Mouse (Mus musculus) spleen, postnatal 4 days (tissue): ENCODE measurements around the gene Stat5b.
A peak's percentile ranks its signal among the peaks of the same experiment; 100 is the strongest.

Experiments
- DNase-seq, 2 experiments: peaks; one replicate each; pipeline ENCODE4 v3.0.0; 2022; ENCODE audit warnings: low spot score in 2 of 2

Gene Stat5b

DNA sequence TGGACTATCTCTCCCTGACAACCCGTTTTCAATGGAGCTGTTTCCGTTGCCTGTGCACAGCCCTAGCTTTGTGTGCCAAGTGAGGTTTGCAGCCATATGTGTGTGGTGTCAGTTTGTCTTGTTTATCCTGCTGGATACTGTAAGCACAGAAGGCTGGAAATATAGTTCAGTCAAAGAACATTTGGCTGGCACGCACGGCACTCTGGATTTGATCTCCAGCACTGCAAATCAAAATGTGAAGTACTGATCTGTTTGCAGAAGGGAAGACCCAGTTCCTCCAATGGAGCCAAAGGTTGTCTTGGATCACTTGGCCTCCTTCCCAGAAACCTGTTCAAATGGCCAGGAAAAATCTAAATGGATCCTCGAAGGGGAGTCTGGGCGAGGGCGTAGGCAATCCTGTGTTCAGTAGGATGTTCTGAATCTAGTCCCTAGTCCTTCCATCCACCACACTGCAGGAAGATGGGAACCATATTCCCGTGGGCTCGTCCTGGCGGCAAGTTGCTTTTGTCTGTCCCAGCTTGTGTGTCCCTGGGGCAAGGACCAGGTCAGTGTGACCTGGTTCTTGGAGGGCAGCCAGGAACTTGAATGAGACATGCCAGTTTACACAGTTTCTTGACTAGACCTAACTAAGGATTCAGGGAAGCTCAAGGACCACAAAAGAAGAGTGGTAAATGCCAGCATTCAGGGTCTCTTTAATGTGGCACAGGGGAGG, 19.9 kb upstream of the Stat5b start:
- no peak for DNase-seq

DNA sequence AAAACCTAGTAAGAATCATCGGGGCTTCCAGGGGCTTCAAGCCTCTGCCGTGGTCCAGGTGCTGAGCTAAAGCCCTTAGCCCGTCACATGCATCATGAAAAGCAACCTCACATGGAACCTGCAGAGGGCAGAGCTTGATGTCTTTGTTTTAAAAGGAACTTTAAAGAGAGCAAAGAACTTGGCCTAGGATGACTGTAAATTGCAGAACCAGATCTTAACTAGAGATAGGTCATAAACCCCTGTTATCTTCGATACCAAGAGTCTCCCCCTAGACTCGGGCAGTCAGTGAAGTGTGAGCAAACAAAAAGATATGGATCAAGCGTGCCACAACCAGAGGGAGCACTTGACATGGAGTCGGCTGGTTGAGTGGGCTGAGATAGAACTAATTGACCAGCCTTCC, 15.1 kb upstream of the Stat5b start:
- no peak for DNase-seq

DNA sequence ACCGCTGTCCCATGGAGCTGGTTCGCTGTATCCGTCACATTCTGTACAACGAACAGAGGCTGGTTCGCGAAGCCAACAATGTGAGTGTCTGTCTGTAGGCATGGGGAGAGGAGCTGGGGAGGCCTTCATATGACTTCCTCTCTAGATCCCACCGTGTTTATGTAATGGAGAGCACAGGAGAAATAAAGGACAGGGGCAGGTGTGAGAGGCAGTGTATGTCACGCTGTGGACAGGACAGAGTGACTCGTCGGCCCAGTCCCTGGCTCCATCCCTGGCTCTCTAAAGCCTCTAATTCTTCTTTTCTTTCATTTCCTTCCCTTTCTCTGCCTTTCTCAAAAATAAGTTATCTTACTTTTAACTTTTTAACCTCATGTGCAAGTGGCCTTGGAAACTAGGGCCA, 12.6 kb upstream of the Stat5b start:
- no peak for DNase-seq

DNA sequence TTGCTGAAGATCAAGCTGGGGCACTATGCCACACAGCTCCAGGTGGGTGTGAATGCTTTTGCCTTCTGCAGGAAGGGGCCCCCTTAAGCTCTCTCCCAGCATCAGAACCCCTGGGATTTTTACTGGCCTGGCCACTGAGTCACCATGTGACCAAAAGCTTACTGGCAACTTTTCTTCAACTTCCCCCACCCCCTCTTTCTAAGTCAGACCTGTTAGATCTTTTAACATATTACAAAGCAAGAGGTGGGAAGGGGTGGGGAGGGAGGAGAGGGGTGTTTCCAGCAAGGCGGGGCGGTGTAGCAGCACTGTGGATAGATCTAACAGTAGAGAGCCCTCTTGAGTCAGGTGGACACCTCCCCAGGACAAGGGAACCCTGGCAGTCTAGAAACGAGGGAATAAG, 11.3 kb upstream of the Stat5b start:
- no peak for DNase-seq

DNA sequence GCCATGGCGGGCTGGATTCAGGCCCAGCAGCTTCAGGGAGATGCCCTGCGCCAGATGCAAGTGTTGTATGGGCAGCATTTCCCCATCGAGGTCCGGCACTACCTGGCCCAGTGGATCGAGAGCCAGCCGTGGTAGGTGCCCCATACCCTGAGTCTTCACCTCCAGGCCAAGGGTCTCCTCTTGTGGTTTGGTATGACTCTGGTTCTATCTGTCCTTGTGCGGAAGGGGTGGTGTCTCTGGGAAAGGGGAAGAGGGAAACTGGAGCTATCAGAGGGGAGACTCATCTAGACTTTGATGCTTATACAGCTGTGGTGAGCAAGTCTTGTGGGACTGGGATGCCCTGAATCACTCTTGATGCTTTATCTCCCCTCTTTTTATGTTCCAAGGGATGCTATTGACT, 10.8 kb upstream of the Stat5b start:
- DNase-seq = no peak

DNA sequence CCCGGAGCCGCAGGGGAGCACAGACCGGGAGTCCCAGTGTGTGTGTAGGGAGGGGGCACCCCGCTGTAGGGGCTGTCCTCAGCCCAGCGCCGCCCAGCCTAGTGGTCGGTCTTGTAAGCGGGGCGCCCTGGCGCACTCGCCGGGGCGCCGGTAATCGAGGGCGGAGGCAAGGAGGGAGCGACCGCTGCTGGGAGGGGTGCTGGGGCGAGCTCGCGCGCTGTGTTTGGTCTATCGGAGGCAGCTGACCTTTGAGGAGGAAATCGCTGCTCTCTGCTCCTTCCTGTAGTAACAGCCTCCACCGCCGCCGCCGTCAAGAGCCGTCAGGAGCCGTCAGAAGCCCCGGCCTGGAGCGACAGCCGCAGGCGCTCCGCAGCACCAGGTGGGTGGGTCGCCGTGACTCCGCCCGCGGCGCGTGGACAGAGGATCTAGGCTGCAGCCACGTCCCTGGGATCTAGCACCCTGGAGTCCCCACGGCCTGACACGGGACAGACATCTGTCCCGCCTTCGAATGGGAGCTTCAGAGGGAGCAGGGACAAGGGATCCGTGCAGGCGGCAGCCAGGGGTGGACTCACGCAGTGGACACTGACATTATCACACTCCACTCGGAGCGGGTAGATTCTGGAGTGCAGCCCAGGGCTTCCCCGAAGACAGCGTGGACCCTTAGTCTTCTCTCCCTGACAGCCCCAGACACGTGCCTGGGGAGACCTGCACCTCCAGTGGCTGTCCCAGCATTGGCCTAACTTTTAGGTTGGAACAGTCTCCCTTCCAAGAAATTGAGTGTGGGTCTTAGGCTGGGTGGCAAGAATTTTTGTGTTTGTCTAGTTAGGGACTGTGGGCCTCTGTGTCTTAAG, 9.9 kb upstream of the Stat5b start:
- peak; percentile 86 to 91 for DNase-seq

DNA sequence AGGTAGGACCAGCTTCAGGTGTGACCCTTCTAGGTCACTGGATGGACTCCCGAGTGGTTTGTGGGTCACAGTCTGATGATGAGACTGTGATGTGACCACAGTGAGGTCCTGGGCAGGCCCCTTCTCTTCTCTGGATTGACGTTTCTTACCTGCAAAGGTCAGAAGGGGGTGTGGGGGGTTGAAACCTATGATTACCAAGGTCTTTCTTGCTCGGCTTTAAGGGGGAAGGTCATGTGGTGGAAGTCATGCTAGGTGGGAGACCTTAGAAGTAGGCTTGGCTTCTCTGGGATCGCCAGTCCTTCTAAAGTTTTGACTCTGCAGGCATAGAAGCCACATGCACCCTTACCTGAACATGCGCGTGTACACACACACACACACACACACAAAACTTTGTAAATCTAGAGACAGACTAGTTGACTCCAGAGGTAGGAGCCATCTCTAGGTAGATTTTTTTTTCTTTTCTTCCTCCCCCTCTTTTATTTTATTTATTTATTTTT, 9.1 kb upstream of the Stat5b start:
- DNase-seq = no peak

DNA sequence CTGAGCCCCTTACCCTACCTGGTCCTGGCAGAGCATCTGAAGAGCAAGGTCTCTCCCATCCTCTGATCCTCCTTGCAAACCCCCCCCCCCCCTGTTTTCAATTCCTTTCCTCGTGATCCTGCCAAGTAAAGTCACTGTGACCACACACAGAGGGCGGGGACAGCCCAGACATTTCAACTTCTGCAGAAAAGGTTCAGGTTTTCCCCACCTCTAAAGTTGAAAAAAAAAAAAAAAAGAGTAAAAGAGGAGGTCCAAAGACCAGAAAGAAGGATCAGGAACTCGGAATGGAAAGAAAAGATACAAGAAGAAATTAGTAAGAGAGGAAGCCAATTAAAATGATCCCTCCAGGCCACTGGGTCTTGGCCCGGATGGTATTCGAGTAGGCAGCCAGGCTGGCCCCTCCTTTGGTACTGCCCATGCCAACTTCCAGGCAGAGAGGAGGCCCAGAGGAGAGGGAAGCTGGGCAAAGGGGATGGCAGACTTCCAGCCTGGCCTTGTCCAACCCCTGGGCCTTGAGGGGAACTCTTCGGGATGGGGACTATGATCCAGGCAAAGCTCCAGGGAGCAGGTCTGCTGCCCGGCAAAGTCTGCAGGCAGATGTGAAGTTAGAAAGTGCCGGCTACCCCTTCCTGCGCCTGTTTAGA, 8.5 kb upstream of the Stat5b start, which contains the start of gene Stat5a:
TSS of gene Stat5a (plus strand) at position 417 of the 644 bp plus-strand sequence.
- no peak for DNase-seq

DNA sequence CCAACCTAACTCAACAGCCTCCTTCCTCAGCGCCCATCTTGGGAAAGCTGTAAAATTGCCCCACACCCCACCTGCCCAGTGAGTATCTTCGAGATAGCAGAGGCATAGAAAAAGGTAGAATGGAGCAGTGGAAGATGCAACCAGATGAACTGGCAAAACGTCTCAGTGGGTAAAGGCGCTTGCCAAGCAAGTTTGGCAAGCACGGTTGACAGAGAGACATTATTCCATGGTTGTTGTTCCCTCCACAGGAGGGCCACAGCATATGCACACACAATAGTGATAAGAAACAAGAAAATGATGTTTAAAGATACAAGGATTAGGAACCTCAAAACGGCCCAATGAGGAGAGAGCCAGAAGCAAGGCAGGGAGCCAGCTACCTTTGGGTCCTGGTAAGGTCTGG, 7.4 kb upstream of the Stat5b start:
- no peak for DNase-seq

DNA sequence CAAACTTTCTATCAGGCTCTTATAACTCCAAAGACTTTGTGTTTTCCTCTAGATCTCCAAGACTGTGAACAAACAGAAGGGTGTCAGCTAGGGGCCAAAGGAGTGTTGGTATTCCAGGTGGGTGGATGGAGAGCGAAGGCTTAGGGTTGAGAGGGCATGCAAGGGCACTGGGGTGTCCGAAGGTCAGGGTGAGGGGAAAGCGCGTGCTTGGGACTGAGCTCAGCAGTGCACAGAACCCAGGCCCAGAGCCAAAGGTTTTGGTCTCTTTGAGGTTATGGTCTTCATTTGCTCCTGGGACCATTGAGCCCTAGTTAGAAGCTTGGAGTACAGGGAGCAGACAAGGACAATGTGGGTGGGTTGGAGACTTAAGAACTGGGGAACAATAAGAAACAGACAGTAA, 4.7 kb upstream of the Stat5b start:
- no peak for DNase-seq

DNA sequence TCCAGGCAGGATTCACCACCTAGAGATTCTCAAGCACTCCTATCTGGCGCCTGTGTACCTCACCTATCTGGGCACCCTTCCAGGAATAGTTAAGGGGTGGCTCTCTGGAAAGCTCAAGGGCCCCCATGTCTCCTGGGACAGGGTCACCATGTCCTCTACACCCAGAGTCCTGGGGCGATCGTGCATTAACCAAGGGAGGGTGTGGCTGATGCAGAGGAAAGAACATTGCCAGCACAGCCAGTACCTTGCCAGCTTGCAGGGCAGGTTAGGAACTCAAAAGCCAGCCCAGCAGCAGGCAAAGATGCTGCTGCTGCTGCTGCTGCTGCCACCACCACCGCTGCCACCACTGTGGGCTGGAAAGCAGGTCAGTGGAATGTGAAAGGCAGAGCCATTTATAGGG, 3.7 kb upstream of the Stat5b start:
- no peak for DNase-seq

DNA sequence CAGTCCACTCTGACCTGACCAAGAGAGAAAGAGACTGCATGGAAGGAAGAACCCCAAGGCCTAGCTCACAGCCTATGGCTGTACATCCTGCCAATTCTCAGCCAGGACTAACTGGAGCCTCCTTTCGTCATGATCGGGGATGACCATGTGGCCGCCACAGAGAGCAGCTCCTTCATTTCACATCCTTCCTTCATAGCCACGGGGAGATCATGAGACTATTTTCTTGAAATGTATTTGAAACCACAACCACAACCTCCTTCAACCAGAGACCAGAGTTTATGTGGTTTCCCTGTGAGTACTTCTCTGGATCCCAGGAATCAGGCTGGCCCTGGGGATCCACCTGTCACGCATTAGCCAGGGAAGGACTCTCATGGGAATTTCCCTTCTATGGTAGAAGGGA, 2.5 kb upstream of the Stat5b start:
- DNase-seq = no peak

DNA sequence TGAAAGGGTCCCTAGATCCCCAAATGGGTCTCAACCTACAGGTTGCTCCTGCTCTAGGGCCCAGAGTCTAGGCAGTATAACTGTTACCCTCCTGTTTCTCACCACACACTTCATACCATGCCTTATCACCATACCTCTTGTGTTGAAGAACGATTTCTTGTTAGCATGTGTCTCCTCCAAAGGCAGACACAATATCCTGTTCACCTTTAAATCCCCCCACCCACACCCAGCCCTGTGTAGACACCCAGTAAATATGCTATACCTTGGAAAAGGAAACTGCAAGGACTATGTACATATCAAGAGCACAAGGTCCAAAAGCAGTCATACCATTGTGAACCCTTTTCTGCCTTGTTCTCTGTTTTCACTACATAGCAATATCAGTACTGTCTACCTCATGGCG, 1.6 kb upstream of the Stat5b start:
- DNase-seq = no peak

DNA sequence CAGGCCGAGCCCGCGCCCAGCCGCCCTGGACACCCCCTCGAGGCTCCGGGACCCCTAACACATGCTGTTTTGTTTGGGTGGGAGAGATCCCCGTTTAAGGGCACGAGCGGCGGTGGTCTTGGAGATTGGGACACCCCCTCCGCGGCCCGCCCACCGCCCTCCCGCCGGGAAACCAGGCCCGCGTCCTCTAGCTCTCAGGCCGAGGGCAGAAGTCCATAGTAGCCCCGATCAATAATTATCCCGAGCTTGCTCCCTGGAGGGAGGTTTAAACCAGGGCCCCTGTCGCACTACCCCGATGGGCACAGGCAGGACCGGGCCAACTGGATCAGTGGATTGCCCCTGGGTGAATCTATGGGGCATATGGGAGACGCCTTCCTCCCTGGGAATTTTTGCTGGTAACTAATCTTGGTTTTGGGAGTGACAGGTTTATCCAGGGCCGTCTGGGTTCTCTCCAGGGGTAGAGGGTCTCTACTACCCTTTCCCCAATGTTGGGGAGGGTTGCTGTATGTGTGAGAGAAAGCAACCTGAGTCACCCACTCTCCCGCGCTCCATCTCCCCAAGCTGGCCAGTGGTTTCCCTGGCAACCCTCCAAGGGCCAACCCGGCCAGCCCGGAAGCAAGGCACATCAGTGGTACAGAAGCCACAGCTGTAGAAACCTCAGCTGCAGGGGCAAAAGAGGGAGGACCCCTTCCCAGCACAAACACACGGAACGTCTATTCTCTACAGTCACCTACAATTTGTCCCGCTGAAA, 429 bp upstream of the Stat5b start:
- peak; percentile 42 to 78 for DNase-seq

DNA sequence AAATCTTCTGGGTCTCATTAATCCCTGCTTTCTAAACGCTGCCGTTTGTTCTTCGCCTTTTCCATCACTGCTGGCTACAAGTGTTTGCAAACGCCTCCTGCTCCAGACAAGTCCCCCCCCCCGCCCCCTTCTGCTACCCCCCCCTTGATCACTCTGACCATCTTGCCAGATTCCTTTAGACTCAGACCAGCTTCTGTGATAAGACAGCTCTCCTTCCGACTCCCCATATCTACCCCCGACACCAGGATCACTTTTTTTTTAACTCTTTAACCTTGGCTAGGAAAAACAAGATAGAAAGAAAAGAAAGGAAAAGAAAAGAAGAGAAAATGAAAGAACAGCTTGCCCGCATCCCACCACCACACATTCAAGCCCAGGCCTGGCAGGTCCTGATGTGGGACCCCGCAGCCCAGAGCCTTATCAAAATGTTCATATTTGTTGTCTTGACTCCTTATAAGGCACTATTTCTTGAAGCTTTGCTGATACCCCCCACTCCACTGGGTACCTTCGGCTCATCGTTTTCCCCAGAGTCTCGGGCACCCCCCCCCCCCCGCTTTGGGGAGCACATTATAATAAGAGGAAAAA, 977 bp downstream of the Stat5b start:
- no peak for DNase-seq

DNA sequence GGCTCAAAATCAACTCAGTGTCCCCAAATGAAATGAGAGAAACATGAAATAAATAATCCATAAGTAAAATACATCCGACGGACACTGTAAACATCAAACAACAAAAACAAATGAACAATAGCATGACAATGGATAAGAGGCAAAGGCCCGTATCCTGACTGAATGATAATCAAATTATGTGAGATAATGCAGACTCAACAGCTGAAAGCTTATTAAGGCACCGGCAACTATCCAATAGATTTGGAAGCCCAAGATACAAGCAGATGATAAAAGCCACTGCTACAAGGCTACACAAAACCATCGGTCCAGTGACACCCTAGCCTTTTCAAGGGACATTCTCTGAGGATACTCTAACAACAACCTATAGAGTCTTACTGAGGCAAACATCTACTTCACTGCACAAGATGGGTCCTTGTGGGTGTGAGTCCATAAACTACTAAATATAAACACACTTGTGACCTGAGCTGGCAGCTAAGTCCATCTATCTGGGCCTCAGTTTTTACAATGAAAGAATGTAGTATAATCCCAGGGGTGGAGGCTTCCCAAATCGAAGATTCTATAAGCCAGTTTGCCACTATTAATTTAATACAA, 1.6 kb downstream of the Stat5b start:
- no peak for DNase-seq

DNA sequence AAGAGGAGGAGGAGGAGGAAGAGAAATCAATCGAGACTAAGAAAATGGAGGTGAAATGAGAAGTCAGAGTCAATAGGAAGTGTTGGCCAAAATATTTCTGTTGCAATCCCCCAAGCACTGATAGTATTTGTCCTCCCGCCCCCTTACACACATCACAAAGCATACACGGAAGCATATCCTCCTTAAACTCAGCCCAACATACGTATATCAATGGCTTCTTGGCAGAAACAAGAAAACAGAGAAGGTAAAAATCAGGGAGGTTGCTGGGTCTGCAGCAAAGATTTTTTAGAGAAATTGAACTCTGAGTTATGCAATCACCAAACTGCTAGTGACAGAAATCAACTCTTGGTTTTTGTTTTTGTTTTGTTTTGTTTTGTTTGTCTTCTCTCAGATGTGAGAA, 2.4 kb downstream of the Stat5b start:
- no peak for DNase-seq

DNA sequence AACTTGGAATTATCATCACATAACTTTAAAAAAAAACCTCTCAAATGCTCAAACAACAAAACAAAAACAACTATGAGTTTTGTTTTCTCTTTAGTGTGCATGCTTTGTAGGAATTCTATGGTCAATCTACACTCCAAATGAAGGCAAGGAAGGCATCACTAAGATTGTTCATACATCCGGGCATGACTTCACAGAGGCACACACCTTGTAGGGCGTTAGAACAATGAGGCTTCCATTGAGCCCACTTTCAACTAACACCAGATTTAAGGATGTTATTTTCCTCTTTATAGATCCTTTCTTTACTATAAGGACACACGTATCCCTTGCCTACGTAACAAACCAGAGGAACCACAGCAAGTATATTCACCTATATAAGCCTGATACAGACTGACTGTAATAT, 3.0 kb downstream of the Stat5b start:
- DNase-seq = no peak

DNA sequence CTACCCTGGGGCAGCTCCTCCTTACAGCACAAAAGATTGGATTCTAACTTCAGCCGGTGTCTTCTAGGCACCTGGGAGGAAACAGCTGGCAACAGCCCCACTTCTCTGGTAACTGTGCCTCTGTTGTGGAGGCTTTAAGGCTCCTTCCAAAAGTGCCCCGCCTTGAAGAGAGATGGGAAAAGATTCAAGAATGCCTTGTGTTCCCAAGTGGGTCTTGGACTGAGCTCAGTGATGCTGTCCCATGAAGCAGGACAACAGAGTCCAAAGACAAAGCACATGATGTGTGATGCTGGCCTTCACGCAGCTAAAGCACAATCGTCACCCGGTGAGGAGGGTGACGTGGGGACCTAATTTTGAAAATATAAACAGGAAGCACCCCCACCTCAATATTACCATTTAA, 4.7 kb downstream of the Stat5b start:
- no peak for DNase-seq

DNA sequence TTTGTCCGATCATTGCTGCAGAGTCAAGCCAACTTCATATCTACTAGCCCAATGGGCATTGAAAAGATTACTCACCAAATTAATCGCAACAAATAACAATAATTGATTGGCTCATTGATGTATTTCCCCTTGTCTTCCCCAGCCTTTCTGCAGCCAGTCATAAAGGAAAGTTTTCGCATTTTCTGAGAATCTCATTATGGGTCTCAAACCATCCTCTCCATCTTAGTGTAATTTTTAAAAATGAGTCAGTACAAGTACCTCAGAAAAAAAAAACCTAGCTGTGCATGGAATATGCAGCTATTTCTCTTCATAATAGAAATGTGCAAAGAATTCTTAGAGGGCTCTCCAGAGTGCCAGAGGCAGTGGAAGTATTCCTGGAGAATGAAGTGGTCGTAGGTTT, 6.4 kb downstream of the Stat5b start:
- DNase-seq = no peak

DNA sequence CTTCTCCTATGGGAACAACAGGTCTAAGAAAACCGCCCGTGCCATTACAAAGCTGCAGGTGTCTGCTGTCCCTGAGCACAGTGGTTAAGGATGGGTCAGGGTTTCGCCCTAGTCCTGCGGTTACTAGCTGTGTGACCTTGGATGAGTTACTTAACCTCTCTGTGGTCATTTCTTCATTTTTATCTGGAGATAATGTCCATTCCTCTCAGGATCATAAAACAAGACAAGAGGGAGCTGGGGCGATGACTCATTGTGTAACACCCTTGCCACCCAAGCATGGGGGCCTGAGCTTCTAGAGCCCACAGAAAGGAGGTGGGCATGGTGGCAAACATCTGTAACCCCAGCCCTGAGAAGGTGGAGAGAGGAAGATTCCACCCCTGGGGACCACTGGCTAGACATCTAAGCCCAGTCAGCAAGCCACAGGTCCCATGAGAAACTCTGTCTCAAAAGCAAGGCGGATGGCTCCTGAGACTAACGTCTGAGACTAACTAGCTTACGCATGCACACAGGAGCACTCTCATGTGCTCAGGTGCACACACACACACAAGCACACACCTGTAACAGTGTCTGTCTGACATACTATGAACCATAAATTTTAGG, 7.4 kb downstream of the Stat5b start:
- no peak for DNase-seq
